Mouse (Mus musculus) common myeloid progenitor, adult 5-6 weeks (primary cell): Measurements from ENCODE around the gene Lama1. TPM values are rescaled to one million over a fixed set of nuclear protein-coding genes. Genes with fewer than 3 reads are reported as not detected.
A peak's percentile ranks its signal among the peaks of the same experiment; 100 is the strongest.
"Not testable (repeated sequence)": the region's sequence is repeated elsewhere in the genome, so short reads cannot be mapped to it uniquely, and the experiment has no call there.

Experiments
- ATAC-seq: replicated peaks from 2 replicates; pipeline ENCODE4 v1.8.0; 2016; ENCODE audit warnings: low read depth, mild to moderate bottlenecking, moderate TSS enrichment, inconsistent platforms; ENCODE audit not compliant: poor library complexity, severe bottlenecking
- total RNA-seq: library from RNA; stranded (forward); fragments of 200-1000, 187-1606 nt; gene quantifications from 2 replicates; pipeline ENCODE4 v1.2.3, GENCODE M21; 2017

Lama1 gene
- total RNA-seq, 1 experiment from 2014 or later = not detected

DNA sequence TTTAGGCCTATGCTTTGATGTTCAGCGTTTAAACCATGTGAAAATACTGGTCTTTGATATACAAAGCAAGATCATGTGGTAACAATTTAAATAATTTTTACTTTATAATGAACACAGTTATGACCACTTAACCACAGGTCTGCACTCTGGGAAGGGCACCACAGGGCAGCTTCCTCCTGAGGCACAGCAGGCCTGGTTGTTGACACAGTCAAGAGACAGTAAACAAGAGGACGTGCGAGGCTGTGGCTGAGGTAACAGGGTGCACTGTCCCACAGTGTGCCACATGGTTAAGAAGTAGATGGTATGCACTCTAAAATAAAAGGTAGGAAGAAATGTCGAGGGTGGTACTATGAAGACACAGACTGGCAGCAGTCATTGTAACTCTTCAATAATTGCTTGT, 14.3 kb downstream of the Lama1 start:
- no peak for ATAC-seq

DNA sequence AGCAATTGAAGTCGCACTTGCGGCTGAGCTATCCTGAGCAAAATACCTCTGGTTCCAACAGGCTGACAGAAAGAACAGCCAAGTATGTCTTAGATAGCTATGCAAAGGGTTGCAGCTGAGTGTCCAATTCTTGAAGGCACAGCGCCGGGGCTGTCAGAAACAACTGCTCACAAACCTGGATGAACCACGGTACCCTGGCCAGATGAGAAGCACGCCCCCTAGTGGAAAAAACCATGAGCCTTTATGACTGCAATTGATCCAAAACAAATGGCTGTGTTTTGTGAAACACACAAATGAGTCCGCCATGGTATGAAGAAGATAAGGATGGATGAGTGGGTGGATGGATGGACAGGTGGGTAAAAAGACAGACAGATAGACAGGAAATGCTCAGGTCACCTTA, 15.9 kb downstream of the Lama1 start:
- no peak for ATAC-seq

DNA sequence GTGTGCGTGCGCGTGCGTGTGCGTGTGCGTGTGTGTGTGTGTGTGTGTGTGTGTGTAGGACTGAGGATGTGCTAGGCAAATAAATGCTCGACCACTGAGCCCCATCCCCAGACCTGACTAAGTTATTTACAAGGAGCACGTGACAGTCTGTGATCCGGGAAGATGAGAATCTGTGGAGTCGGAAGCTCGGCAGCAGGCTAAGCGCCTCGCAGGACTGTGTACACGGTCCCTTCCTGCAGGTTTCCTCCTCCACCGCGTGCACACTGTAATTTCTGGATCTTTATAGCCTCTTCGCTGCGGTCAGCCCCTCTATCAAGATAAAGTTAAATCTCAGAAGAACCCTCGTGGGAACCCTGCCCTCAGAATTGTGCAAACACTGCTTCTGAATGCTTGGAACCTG, 18.4 kb downstream of the Lama1 start:
- ATAC-seq = no peak

DNA sequence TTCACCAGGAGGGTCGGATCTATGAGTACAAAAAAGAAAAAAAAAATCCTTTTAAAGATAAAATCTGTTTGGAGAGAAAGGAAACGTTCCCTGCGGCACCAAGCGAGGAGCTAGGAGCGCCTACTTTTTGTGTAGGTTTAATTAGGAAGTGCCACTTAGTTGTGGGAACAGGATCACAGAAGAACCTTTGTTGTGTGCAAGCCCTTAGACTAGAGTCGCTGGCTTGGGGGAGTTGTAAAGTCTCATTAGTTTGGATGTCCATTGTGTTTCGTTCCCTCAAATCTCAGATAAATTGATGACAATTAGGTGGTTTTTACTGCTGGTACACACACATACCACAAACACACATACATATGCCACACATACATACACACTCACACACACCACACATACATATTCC, 25.0 kb downstream of the Lama1 start:
- ATAC-seq = no peak

DNA sequence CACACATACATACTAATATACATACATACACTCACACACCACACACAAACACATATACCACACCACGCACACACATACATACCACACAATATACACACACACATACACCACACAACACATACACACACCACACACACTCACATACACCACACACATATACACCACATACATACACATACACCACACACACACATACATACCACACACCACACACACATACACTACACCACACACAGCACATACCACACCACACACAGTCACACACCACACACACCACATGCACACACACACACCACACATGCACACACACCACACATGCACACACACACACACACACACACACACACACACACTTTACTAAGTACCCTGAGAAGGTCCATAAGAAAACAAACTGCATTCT, 25.5 kb downstream of the Lama1 start:
- ATAC-seq = no peak

DNA sequence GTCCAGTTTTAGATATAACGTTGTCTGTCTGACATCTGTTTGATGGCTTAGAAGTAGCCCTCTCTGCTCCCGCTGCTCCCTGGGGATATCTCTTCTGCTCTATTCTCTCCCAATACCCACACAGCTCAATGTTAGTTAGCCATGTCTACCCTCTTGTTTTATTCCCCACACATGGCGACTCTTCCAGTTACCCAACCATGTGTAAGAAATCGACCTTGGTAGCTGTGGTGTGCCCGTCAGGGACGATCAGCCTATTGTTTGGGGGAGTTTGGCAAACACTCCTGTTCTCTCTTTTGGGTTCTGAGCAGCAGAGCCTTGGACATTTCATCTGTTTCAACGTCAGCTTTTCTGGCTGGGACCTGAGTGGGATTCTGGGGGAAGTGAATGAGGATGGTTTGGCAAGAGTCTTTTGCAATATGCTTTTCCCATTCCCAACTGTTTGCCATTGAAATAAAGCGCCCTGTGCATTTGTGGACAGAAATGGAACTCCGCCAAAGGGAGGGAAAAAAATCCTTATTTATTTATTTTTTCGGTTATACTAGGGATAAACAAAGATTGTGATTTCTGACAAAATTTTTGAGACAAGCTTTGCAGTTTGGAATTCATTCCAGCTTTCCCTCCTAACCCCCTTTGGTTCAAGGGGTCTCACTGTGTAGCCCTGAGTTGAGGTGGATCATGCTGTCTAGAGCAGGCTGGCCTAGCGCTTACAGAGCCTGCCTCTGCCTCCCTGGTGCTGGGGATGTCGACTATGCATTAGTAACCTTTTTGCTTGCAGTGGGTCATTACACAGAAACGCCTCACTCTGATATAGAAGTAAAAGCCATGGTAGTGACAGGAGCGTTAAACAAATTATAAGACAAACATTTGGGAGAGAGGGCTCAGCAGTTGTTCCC, 26.4 kb downstream of the Lama1 start:
- ATAC-seq = no peak

DNA sequence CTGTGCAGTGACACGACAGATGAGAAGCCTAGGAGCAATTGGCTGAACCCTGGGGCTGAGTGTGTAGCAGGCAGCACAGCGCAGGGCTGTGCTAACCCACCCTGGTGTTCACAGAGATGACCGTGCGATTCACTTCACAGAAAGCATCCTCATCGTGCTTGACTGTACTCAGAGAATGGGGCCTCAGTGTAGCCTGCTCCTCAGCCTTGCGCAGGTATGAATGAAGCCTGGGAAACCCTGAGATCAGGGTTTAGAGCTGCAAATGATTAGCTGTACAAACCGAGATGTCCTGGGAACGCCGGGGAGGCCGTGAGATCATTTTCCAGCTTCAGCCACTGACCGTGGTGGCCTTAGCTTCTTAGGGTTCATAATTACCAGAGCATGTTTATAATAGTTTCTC, 29.5 kb downstream of the Lama1 start:
- no peak for ATAC-seq

DNA sequence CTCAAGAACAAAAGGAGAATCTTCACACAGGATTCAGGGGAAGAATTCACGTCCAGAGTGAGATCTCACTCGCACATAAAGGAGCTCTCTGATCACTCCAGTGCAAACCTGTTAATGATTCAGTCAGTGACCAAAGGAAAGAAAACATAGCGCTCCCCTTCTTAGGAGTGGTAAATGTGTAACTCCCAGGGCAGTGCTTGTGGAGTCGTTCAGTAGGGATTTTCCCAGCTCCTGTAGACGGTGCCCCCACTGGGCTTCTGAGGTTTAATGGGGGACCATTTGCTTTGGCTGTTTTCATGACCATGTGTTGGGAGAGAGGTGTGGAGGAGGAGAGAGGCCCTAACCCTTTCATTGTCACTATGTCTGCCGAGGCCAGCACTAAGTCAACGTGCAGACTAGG, 31.7 kb downstream of the Lama1 start:
- ATAC-seq = no peak

DNA sequence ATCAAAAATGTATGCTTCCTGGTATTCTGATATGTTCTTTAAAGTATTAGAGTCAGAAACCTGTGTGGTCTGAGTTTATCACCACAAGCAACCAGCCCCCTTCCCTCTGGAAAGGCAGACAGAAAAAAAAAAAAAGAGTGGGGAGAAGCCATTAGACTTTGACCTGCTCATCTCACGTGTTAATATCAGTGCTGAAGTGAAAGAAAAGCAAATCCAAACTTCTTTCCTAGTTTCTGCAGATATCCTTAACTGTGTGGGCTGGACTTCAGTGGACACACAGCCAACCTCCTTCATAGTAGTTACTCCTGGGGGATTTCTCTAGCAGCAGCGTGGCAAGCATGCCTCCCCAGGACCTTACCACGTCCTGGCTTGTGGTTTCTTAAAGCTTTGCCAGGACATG, 34.0 kb downstream of the Lama1 start:
- ATAC-seq = no peak

DNA sequence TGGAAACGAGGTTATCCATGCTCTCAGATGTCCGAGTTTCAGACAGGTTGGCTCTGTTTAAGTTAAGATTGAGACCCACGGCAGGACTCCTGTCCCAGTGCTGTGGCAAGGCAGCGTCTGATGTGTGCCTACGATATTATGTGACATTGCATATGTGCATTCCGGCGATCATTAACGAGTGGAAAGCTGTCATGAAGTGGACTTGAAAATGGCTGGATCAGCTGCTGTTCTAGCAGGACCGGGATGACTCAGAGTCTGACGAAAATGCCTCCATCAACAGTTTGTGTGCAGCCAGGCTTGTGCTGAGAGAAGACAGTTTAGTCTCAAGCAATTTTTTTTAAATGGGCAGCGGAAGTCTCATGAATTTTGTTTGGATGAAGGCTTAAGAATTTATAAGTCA, 34.9 kb downstream of the Lama1 start:
- ATAC-seq = no peak

DNA sequence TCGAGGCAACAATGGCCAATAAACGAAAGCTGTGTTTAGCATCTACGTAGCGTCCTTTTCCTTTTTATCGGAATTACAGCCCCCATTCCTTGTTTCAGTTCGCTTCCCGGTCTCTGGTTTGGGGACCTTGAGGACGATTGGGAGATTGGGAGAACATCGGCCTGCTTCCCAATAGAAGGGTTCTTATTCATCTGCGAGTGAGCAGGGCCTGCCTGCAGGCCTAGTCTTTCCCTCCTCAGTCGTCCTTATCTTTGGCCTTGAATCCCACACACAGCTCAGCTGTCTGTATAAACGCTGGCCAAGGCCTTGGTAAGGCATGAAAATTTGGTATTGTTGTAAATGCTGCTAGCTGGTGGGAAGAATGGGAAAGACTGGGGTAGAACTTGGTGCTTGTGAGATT, 36.5 kb downstream of the Lama1 start:
- no peak for ATAC-seq

DNA sequence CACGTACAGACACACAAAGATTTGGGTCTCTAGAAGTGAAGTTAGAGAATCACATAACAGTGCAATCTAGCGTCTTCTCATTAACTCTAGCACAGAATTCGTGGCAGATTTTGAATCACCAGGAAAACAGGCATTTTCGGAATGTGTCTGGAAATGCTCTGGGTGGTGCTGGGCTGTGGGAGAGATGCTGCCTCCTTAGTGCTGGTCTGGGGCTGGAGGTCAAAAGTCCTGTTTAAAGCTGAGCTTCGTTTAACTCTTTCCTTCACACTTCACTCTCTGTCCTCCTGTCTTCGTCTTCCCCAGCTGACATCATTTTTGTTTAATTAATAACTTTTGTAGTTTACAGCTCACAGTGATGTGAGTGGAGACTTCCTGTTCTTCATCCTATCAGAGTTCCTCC, 38.7 kb downstream of the Lama1 start:
- ATAC-seq = no peak

DNA sequence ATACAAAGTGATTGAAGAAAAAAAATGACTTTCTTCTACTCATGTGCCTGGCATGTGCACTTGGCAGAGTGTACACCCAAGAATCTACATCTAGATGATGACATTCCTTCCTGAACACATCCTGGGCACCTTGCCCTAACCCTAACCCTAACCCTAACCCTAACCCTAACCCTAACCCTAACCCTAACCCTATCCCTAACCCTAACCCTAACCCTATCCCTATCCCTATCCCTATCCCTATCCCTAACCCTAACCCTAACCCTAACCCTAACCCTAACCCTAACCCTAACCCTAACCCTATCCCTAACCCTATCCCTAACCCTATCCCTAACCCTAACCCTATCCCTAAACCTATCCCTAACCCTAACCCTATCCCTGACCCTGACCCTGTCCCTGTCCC, 44.2 kb downstream of the Lama1 start:
- ATAC-seq = not testable (repeated sequence)

DNA sequence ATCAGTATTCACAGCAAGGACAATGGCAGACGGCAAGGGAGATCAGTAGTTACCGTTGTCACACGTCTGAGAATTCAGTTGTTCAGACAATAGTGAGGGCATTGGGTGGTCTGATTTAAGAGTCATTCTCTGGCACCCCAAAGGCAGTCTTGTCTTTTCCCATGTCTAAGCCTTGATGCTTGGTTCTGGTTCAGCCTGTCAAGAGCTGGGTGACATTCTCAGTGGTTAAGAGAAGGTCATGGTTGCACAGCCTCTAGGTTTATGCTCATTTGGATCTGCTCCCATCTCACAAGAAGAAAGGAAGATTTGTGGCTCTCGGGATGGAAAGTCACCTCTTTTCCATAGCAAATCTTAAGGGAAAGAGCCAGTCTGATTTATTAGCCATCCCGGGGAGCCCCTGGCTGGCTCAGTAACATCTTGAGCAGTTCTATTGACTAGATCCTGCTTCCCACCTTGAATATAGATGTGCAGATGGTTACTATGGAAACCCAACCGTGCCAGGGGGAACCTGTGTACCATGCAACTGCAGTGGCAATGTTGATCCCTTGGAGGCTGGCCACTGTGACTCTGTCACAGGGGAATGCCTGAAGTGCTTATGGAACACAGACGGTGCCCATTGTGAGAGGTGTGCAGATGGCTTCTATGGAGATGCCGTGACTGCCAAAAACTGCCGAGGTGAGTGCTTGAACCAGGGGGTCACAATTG, 67.3 kb downstream of the Lama1 start:
- no peak for ATAC-seq

DNA sequence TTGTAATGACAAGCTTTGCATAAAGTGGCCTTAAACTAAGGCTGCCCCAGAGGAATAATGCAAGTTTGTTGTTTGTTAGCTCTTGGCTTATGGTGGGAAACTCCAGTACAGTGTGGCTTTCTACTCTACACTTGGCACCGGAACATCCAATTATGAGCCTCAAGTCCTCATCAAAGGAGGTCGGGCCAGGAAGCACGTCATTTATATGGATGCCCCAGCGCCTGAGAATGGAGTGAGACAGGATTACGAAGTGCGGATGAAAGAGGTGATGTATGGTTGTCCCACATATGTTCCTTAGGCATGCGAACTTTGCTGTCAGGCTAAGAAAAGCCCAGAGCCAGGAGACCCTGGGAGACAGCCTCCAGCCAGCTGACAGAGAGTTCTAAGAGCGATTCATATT, 76.5 kb downstream of the Lama1 start:
- ATAC-seq = no peak

DNA sequence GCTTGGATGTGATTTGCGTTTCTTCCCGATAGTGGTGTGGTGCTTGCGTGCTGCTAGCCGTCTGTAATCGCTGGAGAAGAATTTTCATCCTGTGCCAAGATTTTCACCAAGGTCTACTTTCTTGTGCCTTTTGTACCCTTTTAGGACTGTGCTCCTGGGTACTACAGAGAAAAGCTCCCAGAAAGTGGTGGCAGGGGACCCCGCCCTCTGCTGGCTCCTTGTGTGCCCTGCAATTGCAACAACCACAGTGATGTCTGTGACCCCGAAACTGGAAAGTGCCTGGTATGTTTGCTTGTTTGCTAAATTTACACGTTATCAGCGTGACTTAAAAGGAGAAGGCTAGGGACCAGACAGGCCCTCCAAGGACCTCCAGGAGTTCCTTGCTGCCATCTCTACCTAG, 79.7 kb downstream of the Lama1 start:
- ATAC-seq = peak; percentile 71; the same call in 1 of the 2 replicates

DNA sequence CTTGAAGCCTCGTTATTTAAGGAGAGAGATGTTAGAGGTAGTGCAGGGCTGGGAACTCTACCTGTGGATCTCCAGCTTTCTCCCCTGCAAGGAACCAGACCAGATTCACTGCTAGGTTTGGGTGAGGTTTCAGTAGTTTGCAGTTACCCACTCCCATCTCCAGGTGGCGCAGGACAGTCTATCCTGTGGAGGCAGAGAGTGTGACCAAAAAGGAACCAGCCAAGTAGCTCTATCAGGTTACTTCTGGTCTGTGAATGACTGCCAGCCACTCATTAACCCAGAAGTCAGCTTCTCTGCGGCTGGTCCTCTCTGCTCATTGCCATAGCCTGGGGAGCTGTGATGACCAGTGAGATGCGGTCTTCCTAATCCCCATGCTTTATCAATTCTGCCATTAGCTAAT, 82.8 kb downstream of the Lama1 start:
- ATAC-seq = peak; percentile 85

DNA sequence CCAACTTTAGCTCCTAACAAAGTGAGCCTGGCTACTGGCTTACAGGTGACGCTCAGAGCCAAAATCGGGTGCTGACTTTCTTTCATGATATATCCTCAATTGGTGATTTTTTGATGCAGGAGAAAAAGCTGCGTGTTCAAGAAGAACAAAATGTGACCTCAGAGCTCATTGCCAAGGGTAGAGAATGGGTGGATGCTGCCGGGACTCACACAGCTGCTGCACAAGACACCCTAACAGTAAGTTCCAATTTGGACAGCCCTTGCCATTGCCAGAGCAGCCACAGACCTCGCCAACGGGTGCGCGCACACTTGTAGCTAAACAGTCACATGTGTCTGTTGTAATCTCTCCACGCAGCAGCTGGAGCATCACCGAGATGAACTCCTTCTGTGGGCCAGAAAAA, 94.0 kb downstream of the Lama1 start:
- no peak for ATAC-seq

DNA sequence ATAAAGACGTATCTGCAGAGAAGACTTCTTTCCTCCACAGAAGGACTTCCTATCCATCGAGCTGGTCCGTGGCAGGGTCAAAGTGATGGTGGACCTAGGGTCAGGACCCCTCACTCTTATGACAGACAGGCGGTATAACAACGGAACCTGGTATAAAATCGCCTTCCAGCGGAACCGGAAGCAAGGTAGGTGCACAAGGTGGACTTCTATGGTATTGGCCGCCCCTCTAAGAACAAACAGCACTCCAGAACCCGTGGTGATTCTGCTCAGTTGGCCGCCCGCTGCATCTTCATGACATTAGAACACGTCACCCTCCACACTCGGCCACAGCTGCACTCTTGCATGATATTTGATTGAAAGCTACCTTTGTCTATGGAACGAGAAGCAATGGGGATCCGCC, 112.1 kb downstream of the Lama1 start:
- ATAC-seq = no peak

DNA sequence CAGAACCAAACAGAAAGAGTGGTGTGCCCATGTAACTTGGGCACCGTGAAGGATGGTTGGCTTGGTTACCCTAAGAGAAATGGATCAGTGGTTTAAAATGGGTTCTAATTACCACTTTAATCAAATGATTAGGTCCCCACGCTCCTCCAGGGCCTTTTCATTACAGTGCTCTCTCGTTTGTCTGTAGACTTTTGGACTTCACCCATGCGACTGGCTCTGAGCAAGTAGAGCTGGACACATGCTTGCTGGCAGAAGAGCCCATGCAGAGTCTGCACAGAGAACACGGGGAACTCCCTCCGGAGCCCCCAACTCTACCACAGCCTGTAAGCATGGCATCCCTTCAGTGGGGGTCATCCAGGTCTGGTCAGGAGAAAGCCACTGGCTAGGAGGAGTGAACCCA, 116.6 kb downstream of the Lama1 start:
- no peak for ATAC-seq

DNA sequence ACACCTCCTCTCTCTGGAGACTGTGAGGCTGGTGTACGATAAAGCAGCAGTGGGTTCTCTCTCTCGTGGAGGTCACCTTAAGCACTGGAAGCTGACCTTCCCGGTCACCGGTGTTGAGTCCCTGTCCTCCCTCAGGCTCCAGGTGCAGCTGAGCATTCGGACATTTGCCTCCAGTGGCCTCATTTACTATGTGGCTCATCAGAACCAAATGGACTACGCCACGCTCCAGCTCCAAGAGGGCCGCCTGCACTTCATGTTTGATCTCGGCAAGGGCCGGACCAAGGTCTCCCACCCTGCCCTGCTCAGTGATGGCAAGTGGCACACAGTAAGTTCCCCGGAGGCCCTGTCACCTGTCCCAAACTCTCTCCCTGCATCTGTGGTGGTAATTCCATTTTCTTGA, 118.7 kb downstream of the Lama1 start:
- no peak for ATAC-seq

DNA sequence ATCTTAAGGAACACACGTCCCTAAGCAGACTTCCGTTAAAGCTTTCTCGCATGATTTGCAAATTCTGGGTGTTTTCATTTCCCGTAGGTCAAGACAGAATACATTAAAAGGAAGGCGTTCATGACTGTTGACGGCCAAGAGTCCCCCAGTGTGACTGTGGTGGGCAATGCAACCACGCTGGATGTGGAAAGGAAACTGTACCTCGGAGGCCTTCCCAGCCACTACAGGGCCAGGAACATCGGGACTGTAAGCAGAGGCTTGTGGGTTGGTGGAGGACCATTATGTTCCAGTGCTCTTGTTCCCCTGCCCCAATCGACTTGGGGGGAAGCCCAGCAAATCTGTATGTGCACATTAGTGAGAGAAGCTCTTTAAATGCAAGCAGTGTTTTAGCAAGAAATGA, 119.9 kb downstream of the Lama1 start:
- ATAC-seq = no peak
